Mouse (Mus musculus) kidney, postnatal 10 days (tissue): ENCODE measurements around the gene Arhgef5.
"Not testable (repeated sequence)": the region's sequence is repeated elsewhere in the genome, so short reads cannot be mapped to it uniquely, and the experiment has no call there.

Experiments
- DNase-seq: peaks from one replicate; pipeline ENCODE4 v3.0.0; 2021; ENCODE audit warnings: mixed read lengths

Gene Arhgef5

DNA sequence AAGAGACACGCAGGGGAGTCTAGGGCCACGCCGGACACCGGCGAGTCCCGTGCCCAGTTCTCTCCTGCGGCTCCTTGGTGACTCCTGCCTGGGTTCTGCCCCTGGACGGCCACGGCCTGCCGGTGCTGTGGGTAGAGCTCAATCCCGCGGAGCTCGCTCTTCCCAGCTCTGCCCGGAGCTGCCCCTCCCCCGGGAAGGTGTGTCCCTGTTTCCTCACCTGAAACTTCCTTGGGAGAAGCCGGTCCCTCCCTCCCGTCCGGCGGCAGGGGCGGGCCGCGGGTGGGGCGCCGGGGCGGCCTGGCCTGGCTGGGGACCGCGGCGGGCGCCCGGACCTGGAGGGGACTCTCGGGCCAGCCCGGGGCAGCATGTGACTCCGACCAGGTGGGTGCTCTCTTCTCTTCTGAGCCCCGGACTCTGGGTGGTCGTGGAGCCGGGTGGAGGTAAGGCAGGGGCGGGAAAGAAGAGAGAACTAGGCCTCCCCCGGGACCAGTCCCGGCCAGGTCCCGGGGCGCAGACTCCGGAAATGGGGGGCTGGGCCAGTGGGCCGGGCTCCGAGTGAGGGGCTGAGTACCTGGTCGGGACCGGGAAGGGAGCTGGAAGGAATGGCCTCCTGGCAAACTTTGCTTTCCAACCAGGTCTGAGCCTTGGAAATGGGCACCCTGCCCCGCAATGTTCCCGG is at the start of gene Arhgef5:
TSS of gene Arhgef5 (plus strand) at position 220 of the 679 bp plus-strand sequence.
- DNase-seq = peak; percentile 89

DNA sequence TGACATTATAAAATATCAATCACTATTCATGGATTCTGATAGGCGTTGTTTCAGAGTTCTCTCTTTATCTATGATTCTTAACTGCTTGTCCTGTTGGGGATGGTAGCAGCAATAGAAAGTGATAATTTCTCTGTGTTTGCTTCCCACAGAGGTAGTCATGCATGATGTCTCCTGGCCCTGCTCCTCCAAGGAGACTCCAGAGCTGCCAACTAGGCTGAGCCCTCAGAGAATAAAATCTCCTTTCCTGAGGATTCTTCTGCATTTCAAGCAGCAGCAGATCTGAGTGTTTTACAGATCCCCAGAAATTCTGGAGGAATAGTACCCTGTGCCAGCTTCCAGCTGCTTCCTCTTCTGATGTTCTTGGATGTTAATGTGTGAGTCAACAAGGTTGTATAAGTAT is 34.1 kb upstream of the Arhgef5 start, which contains the start of gene Olfr47:
TSS of gene Olfr47 (plus strand) at position 275 of the 400 bp plus-strand sequence.
- DNase-seq = not testable (repeated sequence)

DNA sequence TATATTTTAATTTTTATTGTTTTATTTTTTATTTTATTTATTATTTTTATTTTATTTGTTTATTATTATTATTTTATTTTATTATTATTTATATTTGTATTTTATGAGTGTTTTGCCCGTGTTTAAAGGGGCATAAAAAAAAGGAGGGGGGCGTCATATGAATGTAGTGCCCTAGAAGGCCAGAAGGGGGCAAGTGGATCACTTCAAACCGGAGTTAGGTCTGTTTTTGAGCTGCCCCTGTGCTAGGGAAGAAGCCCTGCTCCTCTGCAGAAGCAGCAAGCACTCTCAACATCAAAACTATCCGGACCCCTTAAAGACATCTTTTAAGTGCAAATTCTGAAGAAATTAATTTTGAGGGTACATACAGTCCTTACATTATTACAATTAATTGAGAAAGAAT is 23.3 kb upstream of the Arhgef5 start:
- DNase-seq = peak; percentile 38

DNA sequence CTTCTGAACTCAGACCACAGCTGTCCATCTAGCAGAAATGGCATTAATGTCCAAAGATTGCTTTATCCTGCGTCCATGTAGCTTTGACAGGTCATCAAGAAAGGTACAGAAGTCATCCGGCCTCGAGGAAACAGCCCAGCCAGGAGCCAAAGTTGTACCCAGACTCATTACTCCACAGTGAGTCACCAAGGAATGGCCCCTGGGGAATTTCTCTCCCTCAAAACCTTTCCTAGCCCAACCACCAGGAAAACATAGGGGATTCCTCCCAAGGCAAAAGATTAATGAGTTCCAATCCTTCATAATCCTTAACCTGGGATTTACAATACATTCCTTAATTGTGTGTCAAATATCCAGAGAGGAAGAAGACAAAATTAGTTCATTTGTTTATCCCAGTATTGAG is 18.0 kb upstream of the Arhgef5 start:
- DNase-seq = no peak

DNA sequence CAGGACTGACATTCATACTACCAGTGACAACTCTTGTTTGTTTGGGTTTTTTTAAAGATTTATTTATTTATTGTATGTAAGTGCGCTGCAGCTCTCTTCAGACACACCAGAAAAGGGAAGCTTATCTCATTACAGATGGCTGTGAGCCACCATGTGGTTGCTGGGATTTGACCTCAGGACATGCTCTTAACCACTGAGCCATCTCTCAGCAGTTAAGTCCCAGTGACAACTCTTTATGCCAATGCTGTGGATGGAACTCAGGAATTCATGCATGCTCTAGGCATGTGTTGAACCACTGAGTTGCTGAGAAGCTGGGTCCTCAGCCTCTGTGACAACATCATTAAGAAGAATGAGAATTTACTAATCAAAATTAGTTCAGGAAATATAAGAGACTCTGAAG is 12.4 kb upstream of the Arhgef5 start:
- DNase-seq = no peak

DNA sequence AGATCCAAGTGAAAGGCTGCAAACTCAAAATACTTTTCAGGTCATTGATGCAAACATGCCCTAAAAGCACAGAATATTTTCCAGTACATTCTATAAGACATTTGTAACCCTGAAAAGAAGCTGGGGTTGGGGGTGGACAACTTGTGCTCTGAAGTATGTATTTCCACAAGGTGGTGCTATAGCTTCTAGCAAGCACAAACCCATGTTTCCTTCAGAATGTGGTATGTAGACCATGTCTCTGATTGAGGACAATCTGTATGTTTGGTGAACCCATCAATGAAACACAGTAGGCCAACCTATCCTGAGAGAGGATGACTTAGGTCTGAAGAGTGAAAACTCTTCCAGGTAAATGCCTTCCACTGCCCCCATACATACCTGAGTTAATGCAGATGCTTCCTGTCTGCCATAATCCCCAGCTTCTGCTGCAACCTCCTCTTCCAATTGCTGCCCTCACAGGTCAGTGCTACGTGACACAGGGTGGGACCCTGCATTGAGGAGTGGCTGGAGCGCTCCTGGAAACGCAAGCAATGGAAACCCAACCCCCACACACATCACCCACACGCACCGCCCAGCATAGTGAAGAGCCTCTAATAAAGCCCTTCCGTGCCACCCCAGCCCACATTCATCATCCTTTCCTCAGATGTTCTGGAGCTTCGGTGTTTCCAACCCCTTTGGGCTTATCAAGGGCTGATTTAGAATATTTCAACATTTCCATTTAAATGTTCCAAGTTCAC is 11.0 kb upstream of the Arhgef5 start:
- peak; percentile 18 for DNase-seq

DNA sequence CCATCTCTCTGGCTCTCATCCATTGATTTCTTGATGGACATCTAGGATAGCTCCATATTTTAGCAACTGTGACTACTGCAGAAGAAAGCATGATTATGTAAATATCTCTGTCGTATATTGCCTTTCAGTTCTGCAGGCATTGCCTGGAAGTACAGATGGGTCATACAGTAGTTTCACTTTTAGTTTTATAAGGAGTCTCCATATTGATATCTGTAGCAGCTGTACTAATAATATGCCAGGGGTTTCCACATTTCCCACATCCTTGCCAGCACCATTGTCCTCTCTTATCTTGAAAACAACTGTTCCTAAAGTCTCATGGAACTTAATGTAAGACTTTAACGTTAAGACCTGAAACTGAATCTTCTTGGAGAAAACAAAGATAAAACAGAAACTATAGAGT is 4.6 kb upstream of the Arhgef5 start:
- no peak for DNase-seq

DNA sequence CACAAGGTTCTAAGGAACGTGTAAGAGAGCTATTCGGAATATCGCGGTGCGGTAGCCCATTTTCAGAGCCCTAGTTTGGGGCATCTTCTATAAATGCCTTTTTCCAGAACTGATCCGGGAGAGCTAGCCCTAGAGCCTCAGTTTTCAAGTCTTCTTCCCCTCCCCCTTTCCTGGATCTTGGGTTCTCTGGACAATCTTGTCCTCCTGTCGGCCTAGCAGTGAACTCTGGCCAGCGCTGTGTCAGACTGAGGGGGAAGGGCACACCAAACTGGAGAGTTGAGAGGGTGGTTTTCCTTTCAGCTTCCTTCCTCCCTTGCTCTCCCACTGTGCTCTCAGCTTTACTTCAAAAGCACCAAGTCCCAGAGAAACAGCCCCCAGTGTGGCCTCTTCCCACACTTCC is 974 bp downstream of the Arhgef5 start:
- peak; percentile 75 for DNase-seq

DNA sequence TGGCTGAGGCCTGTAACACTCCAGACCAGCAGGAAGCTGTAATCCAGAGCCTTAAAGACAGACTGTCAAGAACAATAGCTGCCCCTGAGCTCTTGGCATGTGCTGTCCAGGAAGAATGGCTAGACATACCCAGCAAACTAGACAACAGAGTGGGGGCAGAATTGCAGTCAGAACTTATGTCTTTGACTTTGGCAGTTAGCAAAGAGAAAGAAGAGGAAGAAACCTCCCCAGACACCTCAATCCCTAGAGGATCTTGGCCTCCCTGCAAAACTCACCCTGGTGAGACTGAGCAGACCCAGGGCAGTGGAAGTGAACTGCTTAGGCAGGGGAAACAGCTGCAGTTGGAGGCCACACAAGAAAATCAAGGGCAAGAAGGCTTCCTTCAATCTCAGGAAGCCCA is 7.2 kb downstream of the Arhgef5 start:
- peak; percentile 35 for DNase-seq

DNA sequence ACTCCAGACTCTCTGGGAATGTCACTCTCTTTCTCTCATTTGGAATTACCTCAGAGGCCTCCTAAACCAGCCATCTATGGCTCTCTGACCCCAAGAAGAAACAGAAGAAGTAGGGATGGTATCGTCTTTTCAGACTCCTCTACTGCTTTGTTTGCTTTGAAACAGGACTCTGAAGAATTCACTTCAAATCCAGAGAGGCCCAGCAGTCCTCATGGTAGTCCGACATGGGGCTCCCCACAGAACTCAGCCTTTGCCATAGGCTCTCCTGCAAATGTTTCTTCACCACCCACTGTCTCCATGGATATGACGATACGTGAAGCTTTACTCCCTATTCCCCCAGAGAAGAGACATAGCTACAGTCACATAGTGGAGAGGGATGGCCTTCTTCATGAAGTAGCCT is 8.7 kb downstream of the Arhgef5 start:
- DNase-seq = no peak

DNA sequence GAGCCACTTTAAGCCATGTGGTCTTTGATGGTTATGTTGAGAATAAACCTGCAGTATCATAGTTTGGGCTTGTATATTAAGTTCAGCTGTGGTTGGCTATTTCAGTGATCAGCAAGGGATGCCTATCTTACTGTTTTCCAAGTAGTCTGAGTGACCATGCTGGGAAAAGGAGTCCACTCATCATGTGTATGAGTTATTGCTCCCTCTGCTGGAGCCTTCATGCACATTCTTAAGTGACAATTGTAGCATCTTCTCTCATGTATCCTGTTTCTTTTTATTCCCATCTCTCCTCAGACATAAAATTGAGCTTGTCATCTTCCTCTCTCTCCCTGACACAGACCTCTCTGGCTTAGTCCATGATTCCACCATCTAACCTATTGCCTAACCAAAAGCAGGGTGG is 12.9 kb downstream of the Arhgef5 start:
- peak; percentile 57 for DNase-seq

DNA sequence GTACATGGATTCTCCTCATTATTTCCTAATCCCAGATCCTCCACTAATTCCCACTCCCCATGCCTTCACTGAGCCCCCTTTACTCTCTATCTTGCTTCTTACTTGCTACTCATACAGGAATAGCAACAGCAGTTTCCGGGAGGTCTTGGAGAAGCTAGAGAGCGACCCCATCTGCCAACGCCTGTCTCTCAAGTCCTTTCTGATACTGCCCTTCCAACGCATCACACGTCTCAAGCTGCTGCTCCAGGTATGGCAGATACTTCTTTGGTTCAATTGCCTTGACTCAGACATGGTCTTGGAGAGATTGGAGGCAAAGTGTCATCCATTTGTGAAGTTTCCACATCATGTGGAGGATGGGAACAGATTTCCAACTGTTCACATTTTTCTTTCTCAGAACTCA is 15.1 kb downstream of the Arhgef5 start:
- no peak for DNase-seq

DNA sequence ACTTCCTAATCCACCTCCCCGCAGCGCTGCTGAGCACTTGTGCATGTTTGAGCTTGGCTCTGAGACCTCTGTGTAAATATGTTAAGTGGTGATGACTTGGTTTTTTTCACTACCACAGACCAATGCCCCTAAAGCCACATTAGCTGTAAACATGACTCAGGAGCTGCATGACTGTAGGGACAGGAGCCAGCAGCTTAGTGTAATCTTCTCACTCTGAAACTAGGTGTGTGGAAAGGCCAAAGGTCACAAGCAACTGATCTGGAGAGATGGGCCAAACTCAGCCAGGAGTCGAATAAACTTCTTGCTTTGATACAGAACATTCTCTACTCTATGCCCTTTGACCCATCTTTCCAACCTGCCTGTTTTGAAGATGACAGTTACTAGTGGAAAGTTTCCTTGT is 26.7 kb downstream of the Arhgef5 start:
- DNase-seq = peak; percentile 18

DNA sequence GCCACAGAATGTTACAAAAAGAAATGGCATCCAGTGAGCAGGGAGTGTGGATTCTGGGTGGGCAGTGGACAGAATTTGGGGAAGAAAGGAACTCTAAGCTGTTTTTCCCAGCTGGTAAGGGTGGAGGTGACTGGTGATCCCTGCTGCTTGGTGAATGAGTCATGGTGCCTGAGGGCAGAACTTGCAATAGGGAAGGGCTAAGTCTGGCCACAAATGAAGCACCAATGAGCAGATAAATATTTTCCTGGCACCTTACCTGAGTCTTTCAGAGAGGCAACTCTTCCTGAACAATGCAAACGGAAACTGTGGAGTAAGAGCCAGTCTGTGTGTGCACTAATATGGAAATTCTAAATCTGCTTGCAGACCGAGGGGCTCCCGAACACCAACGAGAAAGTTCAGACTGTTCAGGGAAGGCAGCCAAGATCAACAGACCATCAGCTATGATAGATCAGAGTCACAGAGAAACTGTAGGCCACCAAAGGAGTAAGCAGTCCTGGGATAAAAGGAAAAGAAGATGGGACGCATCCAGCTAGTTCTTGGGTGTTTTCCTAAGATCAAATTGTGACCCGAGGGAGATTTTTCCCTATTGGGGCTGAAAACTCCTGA is 27.2 kb downstream of the Arhgef5 start:
- peak; percentile 45 for DNase-seq

DNA sequence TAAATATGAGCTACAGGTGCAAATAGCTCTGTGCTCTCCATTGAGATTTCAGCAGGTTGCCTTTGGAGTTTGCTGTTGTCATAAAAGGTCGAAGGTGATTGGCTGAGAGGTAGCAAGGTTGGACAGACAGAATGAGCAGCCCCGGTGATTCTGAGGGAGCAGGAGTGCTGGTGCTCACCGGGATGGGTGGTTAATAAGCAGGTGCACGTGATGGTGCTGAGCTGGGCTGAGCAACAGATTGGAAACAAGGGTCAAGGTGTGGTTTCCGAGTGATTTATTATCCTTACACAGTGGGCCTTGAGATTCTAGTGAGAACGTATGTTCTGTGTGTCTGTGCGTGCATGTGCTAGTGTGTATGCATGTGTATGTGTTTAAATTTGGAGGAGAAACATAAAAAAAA is 27.8 kb downstream of the Arhgef5 start:
- no peak for DNase-seq

DNA sequence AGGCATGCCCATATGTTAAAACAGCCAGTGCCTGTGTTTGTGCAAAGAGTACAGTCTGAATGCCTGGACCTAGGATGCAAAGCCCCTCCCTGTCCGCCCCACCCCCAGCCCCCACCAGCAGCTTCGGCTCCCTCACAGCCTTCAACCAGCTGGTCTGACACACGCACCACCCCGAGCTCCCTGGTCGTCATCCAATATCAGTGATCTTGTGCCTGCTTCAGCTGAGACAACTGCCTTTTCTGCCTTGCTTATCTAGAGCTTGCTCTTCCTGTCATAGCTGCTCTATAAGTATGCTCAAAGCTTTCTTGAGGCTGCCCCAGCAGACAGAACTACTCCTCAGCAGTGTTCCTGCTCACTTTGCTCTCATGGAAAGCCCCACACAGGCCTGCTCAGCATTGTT is 30.5 kb downstream of the Arhgef5 start:
- DNase-seq = peak; percentile 19

DNA sequence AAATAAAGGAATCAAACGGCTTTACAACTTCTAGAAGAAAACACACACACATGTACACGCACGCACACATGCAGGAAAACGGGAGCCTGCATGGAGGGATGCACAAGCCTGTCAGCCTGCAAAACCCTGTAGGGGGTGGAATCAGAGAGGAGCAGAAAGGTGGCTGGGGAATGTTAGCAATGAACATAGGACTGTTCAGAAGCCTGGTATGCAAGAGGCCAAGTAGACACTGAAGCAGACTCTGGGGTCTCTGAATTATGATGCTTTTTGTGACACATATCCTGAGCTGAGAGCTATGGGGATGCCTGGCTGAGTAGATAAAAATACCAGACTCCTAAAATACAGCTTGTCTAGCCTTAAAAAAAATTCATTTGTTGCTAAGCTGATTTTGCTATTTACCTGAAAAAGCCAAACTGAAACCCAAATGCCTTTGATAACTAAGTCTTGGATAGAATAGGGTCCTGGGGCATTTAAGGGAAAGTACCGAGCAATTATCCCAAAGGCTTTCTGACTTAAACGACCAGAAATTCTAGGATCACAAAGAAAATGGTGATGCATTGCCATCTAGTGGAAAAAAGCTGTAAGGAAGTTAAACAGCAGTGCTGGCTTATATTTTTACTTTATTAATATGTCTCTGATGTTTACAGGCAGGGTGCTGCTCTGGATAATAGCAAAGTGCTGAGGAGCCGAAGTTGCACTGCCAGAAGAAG is 31.6 kb downstream of the Arhgef5 start:
- DNase-seq = no peak

DNA sequence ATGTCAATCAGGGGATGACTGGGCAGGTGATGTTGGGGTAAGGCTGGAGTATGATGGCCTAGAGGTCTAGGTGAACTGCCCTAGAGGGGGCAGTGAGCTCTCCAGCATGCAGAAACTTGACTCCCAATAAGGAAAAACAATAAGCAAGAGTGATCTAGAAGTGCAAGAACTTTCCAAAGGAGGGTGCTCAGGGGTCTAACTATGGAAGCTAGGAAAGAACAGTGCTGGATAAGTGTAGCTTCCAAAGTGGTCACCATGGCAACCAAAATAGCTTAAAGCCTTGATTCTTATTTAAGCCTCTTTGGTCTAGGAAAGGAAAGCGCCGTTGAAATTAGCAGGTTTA is 32.1 kb downstream of the Arhgef5 start:
- no peak for DNase-seq

DNA sequence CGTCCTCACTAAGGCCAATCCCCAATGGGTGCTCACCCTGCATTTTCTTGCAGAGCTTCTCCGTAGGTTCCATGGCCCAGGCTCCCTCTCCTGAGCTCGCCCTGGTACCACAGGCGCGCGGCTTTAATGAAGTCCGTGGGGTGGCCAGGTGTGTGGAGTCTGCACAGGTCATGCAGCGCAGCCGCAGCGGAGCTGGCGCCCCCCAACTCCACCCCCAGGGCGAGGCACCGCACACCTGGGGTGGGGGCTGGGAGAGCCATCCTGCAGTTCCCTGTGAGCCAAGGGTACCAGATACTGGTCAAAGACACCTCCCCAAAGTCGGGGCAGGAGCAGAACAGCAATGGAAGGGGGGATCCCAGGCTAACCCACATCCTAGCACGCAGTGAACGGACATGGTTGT is 44.1 kb downstream of the Arhgef5 start, which contains the start of gene Nobox:
TSS of gene Nobox (minus strand) at position 101 of the 400 bp plus-strand sequence.
- DNase-seq = no peak

DNA sequence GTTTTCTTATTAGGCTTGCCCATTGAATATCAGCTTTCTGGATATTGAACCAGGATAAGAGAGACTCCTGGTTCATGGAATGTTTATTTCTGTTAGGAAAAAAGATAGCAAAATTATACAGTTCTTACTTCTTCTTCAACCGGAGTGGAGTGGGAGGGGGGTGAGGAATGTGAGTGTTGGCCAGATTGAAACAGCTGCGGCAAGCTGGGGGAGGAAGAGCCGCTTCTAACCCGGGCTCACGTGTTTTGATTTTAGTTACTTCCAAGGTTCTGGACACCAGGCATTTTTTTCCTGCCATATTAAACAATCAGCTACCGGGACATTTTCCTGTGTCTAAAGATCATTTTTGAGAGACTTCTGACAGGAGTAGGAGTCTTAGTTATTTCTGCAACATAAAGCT is 44.7 kb downstream of the Arhgef5 start:
- peak; percentile 58 for DNase-seq

DNA sequence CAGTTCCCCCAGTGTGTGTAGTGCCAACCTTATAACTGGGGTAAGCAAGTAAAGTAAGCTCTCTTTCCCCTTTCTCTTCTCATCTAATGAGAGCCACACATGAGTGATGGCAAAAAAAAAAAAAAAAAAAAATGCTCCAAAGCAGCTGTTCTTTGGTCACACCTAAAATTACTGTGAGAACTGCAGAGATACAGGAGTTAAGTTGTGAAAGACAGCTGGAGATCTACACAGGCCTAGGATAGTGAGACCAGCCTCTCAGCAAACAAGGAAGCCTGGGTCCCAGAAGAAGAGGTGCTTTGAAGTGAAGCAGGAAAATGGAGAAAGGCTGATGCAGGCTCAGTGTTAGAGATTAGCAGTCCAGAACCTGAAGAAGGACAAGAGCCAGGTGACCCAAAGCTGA is 47.2 kb downstream of the Arhgef5 start:
- no peak for DNase-seq

DNA sequence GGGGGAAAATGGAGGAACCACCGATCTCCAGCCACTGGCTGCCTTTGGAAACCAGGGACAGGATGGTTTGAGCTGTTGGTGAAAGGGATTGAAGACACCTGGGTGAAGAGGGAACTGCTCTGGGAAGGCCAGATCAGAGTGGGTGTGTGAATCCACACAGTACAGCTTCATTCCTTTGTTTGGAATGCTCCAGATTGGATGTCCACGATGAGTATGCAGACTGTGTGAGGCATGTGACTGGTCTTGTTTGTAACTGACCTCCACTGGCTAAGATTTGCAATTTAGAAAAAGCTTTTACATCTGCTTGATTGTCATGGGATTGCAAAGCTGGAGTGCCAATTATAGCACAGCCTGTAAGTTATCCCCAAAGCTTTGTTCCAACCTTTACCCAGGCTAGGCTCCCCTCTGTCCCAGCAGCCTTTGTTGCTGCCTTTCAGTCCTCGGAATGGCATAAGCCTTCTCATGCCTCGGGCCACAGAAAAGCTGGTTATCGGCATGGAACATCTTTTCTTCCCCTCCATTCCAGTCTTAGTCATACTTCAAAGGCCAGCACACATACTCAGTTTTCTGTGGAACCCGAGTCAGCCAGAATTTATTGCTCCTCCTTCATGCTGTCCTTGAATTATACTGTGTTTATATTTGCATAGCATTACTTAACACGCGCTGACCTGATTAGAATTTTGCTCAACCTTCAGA is 47.7 kb downstream of the Arhgef5 start:
- DNase-seq = no peak

DNA sequence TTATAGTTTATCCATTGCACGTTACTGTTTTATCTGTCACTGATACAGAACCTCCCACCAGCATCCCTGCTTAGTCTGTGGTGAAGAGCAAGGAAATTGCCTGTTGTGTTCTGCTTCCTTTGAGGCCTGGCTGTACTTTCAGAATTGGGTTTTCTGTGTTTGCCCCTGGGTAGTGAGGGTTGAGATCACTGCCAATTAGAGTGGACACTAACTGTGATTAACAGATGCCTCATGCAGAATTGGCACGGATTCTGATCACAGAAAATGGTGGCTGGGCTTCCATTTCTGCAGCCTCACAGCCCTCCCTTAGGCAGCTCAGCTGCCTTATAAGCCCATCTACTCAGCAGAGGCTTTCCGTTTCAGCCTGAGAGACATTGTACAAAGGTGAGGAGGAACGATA is 68.1 kb downstream of the Arhgef5 start:
- no peak for DNase-seq
